Mouse (Mus musculus) ES-Bruce4 (cell line): Measurements from ENCODE around the gene Gm10401. TPM values are rescaled to one million over a fixed set of nuclear protein-coding genes. Genes with fewer than 3 reads are reported as not detected.

ENCODE experiments used
- H3K27ac ChIP-seq: 2 replicates; pipeline ENCODE4 v1.5.1; 2012; ENCODE audit warnings: low read length, inconsistent platforms; ENCODE audit not compliant: insufficient read depth
- H3K27me3 ChIP-seq: 2 replicates; pipeline ENCODE4 v1.6.1; 2012; ENCODE audit warnings: mild to moderate bottlenecking, low read length, inconsistent platforms; ENCODE audit not compliant: control insufficient read depth, poor library complexity, insufficient read depth, severe bottlenecking
- H3K36me3 ChIP-seq: 2 replicates; pipeline ENCODE4 v1.6.1; 2012; ENCODE audit warnings: inconsistent platforms, mild to moderate bottlenecking, low read length, moderate library complexity; ENCODE audit not compliant: control insufficient read depth, poor library complexity, insufficient read depth, severe bottlenecking
- H3K4me1 ChIP-seq: one replicate; pipeline ENCODE4 v1.8.1; 2011; ENCODE audit warnings: low read length; ENCODE audit not compliant: control insufficient read depth, insufficient read depth
- H3K4me3 ChIP-seq: 2 replicates; pipeline ENCODE4 v1.5.1; 2011; ENCODE audit warnings: low read depth, mild to moderate bottlenecking, low read length
- H3K9ac ChIP-seq: 2 replicates; pipeline ENCODE4 v1.6.1; 2012; ENCODE audit warnings: low read depth, mild to moderate bottlenecking, inconsistent platforms; ENCODE audit not compliant: poor library complexity, severe bottlenecking
- H3K9me3 ChIP-seq: replicated peaks from 2 replicates; pipeline ENCODE4 v1.6.1; 2012; ENCODE audit warnings: mild to moderate bottlenecking, low read length, inconsistent platforms; ENCODE audit not compliant: control insufficient read depth, poor library complexity, insufficient read depth, severe bottlenecking
- CTCF ChIP-seq: IDR thresholded peaks from one replicate; pipeline ENCODE4 v1.8.1; 2011; ENCODE audit warnings: low read depth, low read length
- EP300 ChIP-seq: IDR thresholded peaks from 2 replicates; pipeline ENCODE4 v1.6.1; 2011; ENCODE audit warnings: low read depth, low read length; ENCODE audit not compliant: insufficient read depth
- POLR2A ChIP-seq: IDR thresholded peaks from one replicate; pipeline ENCODE4 v1.8.1; 2011; ENCODE audit warnings: low read length; ENCODE audit not compliant: insufficient read depth
- polyA plus RNA-seq: library from polyadenylated mRNA; stranded (reverse); fragments of >200 nt; gene quantifications from 2 replicates; pipeline ENCODE4 v1.2.4, GENCODE M21; 2011; ENCODE audit warnings: low read depth; ENCODE audit not compliant: missing spikeins, insufficient read depth, insufficient read length

The Gm10401 gene
- polyA plus RNA-seq, 1 experiment = not detected

DNA sequence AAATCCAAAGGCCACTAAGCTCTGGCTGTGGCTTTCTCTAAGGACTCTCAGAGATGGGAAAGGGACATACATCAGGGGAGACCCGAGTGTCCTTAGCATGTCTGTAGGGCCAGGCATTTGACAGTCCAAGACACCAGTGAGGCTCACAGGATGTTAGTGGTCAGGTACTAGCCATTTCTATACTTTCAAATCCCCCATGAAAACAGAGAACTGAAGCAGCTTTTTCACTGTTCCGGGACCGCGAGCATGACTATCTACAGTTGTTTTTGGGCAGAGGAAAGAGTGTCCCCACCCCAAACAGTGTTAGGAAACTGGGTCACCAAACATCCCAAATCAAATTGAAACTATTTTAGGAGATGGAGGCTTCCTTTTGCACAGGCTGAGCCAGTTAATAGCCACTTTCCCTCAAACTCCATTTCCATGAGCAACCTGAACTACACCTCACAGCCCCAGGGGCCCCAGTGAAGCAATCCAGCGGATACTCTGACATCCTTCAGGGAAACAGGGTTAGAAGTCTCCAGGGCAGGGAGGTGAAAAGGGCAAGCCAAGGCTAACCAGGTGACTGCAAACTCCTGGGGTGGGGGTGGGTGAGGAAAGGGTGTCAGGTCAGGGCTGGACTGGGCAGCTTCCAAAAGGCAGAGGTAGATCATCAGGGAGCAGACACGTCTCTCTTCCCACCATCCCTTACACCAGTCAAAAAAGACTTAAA, 35.4 kb upstream of the Gm10401 start:
- Histone ChIP-seq H3K36me3 (no peaks in the 10 kb centered on the region), H3K4me1 (no peaks in the 10 kb centered on the region), H3K9ac (peak overlapping the region; percentile 94), H3K27ac (no peak overlapping the region), H3K9me3 (no peaks in the 10 kb centered on the region), H3K4me3 (peak overlapping the region; percentile 13), H3K27me3 (no peaks in the 10 kb centered on the region)
- TF ChIP-seq EP300 (peak; percentile 46; the same call in 1 of the 2 replicates), CTCF (no peak)

DNA sequence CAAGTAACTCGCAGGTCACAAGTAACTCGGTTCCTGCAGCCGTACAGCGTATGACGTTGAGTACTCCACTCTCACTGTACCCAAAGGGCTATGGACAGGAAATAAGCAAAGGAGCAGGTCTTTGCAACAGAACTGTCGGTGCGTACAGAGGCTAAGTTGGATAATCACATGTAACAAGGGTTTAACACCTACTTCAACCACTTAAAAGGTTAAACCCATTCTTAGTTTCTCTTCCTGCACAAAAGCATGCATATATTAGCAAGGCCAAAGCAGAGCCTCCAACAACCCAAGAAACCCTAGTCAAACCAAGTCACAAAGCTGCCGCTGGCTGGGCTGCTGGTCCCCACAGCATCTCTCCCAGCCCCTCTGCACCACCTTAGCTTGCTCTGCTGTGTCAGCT, 34.4 kb upstream of the Gm10401 start:
- Histone ChIP-seq H3K36me3 (no peaks in the 10 kb centered on the region), H3K9ac (no peak overlapping the region), H3K4me3 (no peak overlapping the region), H3K4me1 (no peaks in the 10 kb centered on the region), H3K27ac (no peak overlapping the region), H3K27me3 (no peaks in the 10 kb centered on the region), H3K9me3 (no peaks in the 10 kb centered on the region)
- no peak for TF ChIP-seq CTCF
- no peak for TF ChIP-seq EP300
- no peak for TF ChIP-seq POLR2A

- Histone ChIP-seq H3K9ac (no peak overlapping the region), H3K4me1 (no peaks in the 10 kb centered on the region), H3K27ac (no peak overlapping the region), H3K9me3 (no peaks in the 10 kb centered on the region), H3K27me3 (no peaks in the 10 kb centered on the region), H3K36me3 (no peaks in the 10 kb centered on the region), H3K4me3 (no peak overlapping the region)
- TF ChIP-seq POLR2A (no peak), CTCF (peak; percentile 13), EP300 (no peak)
Observed at GRCm38 (mm10) chr5:115129328-115129727, 31.2 kb upstream of the Gm10401 start.

DNA sequence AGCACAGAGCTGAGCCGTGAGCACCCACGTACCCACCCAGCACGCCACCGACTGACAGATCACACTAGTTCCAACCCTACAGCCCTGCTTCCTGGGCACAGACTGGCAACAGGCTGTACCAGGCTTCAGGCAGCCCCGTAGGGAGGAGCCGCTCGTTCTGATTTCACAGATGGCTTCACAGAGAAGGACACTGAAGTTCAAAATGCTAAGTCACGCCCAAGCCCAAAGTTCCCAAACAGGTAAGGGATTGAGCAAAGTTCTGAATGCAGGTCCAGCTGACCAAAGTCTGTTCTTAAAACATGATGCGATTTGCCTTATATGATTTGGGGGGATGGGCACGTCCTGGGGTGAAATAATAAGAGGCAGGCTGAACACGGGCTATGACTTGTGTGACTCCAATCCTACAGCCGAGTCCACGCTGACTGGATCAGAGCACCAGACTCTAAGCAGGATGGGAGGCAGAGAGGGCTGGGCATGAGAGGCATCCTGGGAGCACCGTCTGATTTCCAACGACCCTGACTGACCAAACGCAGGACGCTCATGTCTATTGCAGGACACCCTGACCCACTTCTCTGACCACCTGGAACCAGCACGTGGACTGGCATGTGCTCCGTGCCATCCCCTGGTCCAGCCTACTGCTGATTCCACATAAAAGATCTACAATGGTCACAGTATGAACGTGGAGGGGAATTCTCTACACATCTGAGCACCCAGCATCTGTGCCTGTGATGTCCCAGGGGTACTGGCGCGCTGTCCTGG, 29.5 kb upstream of the Gm10401 start:
- Histone ChIP-seq H3K36me3 (no peaks in the 10 kb centered on the region), H3K9ac (no peak overlapping the region)

GRCm38 (mm10) chr5:115126578-115127312, 28.6 kb upstream of the Gm10401 start:
- H3K9me3 ChIP-seq = no peaks in the 10 kb centered on the region
- H3K4me3 ChIP-seq = no peak overlapping the region
- H3K4me1 ChIP-seq = no peaks in the 10 kb centered on the region
- H3K27ac ChIP-seq = no peak overlapping the region
- no peak for TF ChIP-seq CTCF
- no peak for TF ChIP-seq EP300
- TF ChIP-seq POLR2A = no peak
- no peaks in the 10 kb centered on the region for H3K36me3 ChIP-seq
- H3K9ac ChIP-seq = no peak overlapping the region
- H3K27me3 ChIP-seq = no peaks in the 10 kb centered on the region

More for the DNA sequence above, 29.5 kb upstream of the Gm10401 start:
- no peak overlapping the region for H3K27ac ChIP-seq
- H3K9me3 ChIP-seq = no peaks in the 10 kb centered on the region
- no peak overlapping the region for H3K4me3 ChIP-seq
- no peak for TF ChIP-seq CTCF
- no peak for TF ChIP-seq POLR2A
- TF ChIP-seq EP300 = no peak
- no peaks in the 10 kb centered on the region for H3K27me3 ChIP-seq
- H3K4me1 ChIP-seq = no peaks in the 10 kb centered on the region
